In genomic region chr1:193272916-193273601, GRCm38 (mm10) we compare ENCODE assay signal across 8 mouse cellular contexts. TPM values are rescaled to one million over a fixed set of nuclear protein-coding genes. Genes with fewer than 3 reads are reported as not detected.
DNase-seq lines count a peak whose midpoint lies in the region; ATAC-seq lines count a peak whose summit lies in the region.

Gene G0s2 (minus strand): TSS chr1:193273217.

- ATAC-seq in frontal cortex, adult (ENCODE audit: low TSS enrichment), result peak; percentile 82
- peak; percentile 80 for ATAC-seq in liver, embryonic 16.5 days (ENCODE audit: low read depth)
- peak; percentile 85 for ATAC-seq in neural tube, embryonic 13.5 days (ENCODE audit: low read depth)

- H3K9me3 ChIP-seq in liver, embryonic 16.5 days (replicated peaks; ENCODE audit: control insufficient read depth, low read length), result no peaks in the 10 kb centered on the region
- H3K9me3 ChIP-seq in neural tube, embryonic 13.5 days, result no peaks in the 10 kb centered on the region

- peak; percentile 91 for DNase-seq in ES-CJ7 (ENCODE audit: low read depth, low spot score)
- DNase-seq in cerebellum, adult 9-10 months, result peak; percentile 60
- DNase-seq in heart, postnatal 36 days, result peak; percentile 83 to 87
- DNase-seq in layer of hippocampus, adult 11-12 months (ENCODE audit: low spot score), result peak; percentile 74
- peak; percentile 76 for DNase-seq in thymus, postnatal 0 days (ENCODE audit: low spot score)

- intact Hi-C loops in heart, postnatal 36 days (cut with DNase I), result loop anchor here (1.0 kb wide), 1 partner anchor 43 kb away; no protein-coding TSS in a partner anchor

- peak within 1 kb of the TSS; percentile 52 for H3K4me2 ChIP-seq in liver, embryonic 16.5 days (ENCODE audit: low read depth, low read length)
- peak within 1 kb of the TSS; percentile 60 for H3K4me2 ChIP-seq in neural tube, embryonic 13.5 days

- H3K4me3 ChIP-seq in liver, embryonic 16.5 days (ENCODE audit: low read depth, low read length), result peak within 1 kb of the TSS; percentile 63
- H3K4me3 ChIP-seq in neural tube, embryonic 13.5 days, result peak within 1 kb of the TSS; percentile 35

- WGBS in liver, embryonic 16.5 days (ENCODE audit: insufficient replicate concordance), result under 1% methylated on average over 22 of the region's 23 CpGs
- WGBS in neural tube, embryonic 13.5 days, result 3% methylated on average over 17 of the region's 23 CpGs

- peak within 1 kb of the TSS; percentile 83 for H3K27ac ChIP-seq in liver, embryonic 16.5 days (ENCODE audit: low read length)
- H3K27ac ChIP-seq in neural tube, embryonic 13.5 days (replicated peaks), result peak within 1 kb of the TSS; percentile 76

- peaks cover 6% of the 10 kb centered on the region for H3K4me1 ChIP-seq in liver, embryonic 16.5 days (ENCODE audit: control insufficient read depth, low read depth, low read length)
- H3K4me1 ChIP-seq in neural tube, embryonic 13.5 days (replicated peaks), result peaks cover 17% of the 10 kb centered on the region

- H3K36me3 ChIP-seq in liver, embryonic 16.5 days (ENCODE audit: control insufficient read depth, insufficient read depth), result no peaks in the 10 kb centered on the region
- no peaks in the 10 kb centered on the region for H3K36me3 ChIP-seq in neural tube, embryonic 13.5 days

- no peaks in the 10 kb centered on the region for H3K27me3 ChIP-seq in liver, embryonic 16.5 days (ENCODE audit: control insufficient read depth, insufficient read depth, low read depth, low read length)
- no peaks in the 10 kb centered on the region for H3K27me3 ChIP-seq in neural tube, embryonic 13.5 days

- peak within 1 kb of the TSS; percentile 64 for H3K9ac ChIP-seq in liver, embryonic 16.5 days (ENCODE audit: low read depth, low read length)
- peak within 1 kb of the TSS; percentile 70 for H3K9ac ChIP-seq in neural tube, embryonic 13.5 days

RNA-seq across cellular contexts. Expression of gene G0s2, which starts in this region (rescaled TPM):
- total RNA-seq in heart, postnatal 36 days (2021), result 10 to 100 TPM; 53.6 to 57.8 TPM
- 179 and 180 TPM in 2 replicates for polyA plus RNA-seq in liver, embryonic 16.5 days (2015; fragmentation: Nextera tagmentation; extraction: Ambion mirVana)
- 6.2 and 6.7 TPM in 2 replicates for polyA plus RNA-seq in neural tube, embryonic 13.5 days (2015; fragmentation: Nextera tagmentation; extraction: Ambion mirVana)
- polyA plus RNA-seq in thymus, postnatal 0 days (2015; fragmentation: Nextera tagmentation; extraction: Ambion mirVana), result 19.9 and 21.3 TPM in 2 replicates

Comparison
In these comparisons a context has a peak if more than half of its experiments do, and no peak if none do; other contexts are left out.
1. Peak in every context shown above with its lines: DNase-seq, ATAC-seq, H3K4me3 ChIP-seq and H3K27ac ChIP-seq.